ENCODE assay signal across 19 mouse cellular contexts in the genomic region with DNA sequence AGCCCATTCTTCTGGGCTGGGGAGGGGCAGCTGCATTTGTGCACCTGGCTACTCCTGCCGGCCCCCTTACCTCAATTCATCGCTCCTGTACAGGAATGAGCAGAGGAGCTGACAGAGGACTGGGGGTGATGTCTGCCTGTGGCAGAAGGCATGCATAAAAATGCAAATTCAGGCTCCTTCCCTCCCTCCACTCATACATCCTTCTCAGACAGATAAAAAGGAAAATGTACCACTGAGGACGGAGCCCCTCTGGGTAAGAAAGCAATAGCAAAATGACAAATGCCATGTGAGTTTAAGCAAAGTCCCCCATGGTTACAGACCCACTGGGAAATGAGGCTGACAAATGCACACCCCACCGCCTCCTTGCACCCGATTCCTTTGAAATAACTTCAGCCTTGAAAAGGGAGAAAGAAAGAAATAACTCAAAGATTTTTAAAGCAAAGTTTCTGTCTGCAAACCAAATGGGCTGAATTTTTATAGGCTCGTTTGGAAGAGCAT.
"Had no signal": no experiment of that assay in that cellular context is flagged by ENCODE, and none has a peak within 500 bp of the region (broad histone marks: within the 10 kb centered on the region; RNA-seq: fewer than 3 reads in every experiment).

No protein-coding gene starts in this region.

- H3K27ac ChIP-seq: intestine, embryonic 15.5 days; limb, embryonic 12.5 days; limb, embryonic 15.5 days; liver, embryonic 14.5 days; macrophage; stomach, embryonic 15.5 days had no signal

- H3K27me3 ChIP-seq: intestine, embryonic 15.5 days; limb, embryonic 12.5 days; limb, embryonic 15.5 days; stomach, embryonic 15.5 days had no signal

- H3K4me1 ChIP-seq: intestine, embryonic 15.5 days; limb, embryonic 12.5 days; limb, embryonic 15.5 days; stomach, embryonic 15.5 days had no signal

- DNase-seq: kidney, adult 11 months; kidney, adult 9 months; kidney, postnatal 14 days; kidney, postnatal 4 days; left cerebral cortex, postnatal 4 days; liver, postnatal 0 days; lung, embryonic 14.5 days; retina, postnatal 1 day; spleen, adult 18-20 months; thymus, postnatal 36 days had no signal

- H3K4me2 ChIP-seq: intestine, embryonic 15.5 days; limb, embryonic 12.5 days; limb, embryonic 15.5 days; liver, embryonic 11.5 days; lung, embryonic 14.5 days; stomach, embryonic 15.5 days had no signal

- H3K9me3 ChIP-seq: intestine, embryonic 15.5 days; limb, embryonic 12.5 days; limb, embryonic 15.5 days; stomach, embryonic 15.5 days had no signal

- H3K4me3 ChIP-seq: intestine, embryonic 15.5 days; limb, embryonic 12.5 days; limb, embryonic 15.5 days; myocyte; stomach, embryonic 15.5 days had no signal

- H3K9ac ChIP-seq: intestine, embryonic 15.5 days; limb, embryonic 12.5 days; limb, embryonic 15.5 days; liver, embryonic 14.5 days; liver, postnatal 0 days; lung, embryonic 14.5 days; stomach, embryonic 15.5 days had no signal

- ATAC-seq: intestine, embryonic 15.5 days; liver, postnatal 0 days; lung, postnatal 0 days had no signal

- H3K36me3 ChIP-seq: intestine, embryonic 15.5 days; limb, embryonic 12.5 days; limb, embryonic 15.5 days; stomach, embryonic 15.5 days had no signal
